Mouse (Mus musculus): Measurements from ENCODE around the gene Slc4a5.

DNA sequence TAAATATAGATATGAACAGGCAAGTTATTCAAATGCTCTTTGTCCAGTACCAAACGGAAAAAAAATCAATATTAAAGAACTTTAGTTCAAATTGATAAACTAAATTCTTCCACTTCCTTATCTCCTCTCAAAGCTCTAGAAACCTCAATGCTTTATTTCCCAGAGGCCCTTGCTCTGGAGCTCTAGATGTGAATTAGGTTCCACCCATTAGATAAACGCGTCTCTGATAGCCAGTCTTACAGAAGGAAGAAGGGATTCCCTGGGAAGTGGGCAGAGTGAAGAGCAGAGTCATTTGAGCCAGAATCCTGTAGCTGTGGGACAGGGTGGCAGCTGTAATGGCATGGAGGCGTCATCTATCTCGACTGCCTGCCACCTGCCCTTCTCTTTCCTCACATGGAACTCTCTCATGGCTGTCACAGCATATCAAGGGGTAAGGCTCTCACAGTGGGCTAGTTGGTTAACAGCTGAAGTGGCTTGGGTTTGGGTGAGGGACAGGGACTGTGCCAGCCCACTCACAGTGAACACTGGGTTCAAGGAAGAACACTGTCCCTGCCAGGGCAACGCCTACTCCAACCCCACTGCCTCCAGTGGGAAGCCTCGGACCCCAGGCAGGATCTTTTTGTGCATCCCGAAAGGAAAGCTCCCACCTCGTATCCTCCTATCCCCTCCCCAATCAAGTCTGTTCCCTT lies 12.1 kb upstream of the Slc4a5 start:
- TF ChIP-seq CTCF (IDR thresholded peaks at IDR 0.05; ENCODE audit: low read depth): no peak
- no peak for TF ChIP-seq EP300 (IDR thresholded peaks at IDR 0.05; ENCODE audit: low read depth)
